Mouse (Mus musculus) intestine, embryonic 16.5 days (tissue): Measurements from ENCODE around the gene Ankrd50. TPM values are rescaled to one million over a fixed set of nuclear protein-coding genes. Genes with fewer than 3 reads are reported as not detected.
A peak's percentile ranks its signal among the peaks of the same experiment; 100 is the strongest.

Experiments used
- ATAC-seq: fragments of 200-750 bp; cut with Nextera tagmentation; 2 replicates; pipeline ENCODE4 v1.8.0; 2017; ENCODE audit warnings: moderate TSS enrichment, moderate library complexity
- H3K27ac ChIP-seq: fragments of 300-500 bp; sonication (generic); 2 replicates; pipeline ENCODE4 v1.5.1; 2014; ENCODE audit warnings: mild to moderate bottlenecking, low read length
- H3K27me3 ChIP-seq: fragments of 300-500 bp; sonication (generic); replicated peaks from 2 replicates; pipeline ENCODE4 v1.6.1; 2014; ENCODE audit warnings: low read length, control low read depth, mixed read lengths; ENCODE audit not compliant: control insufficient read depth, insufficient read depth
- H3K36me3 ChIP-seq: fragments of 300-500 bp; sonication (generic); 2 replicates; pipeline ENCODE4 v1.6.1; 2014; ENCODE audit warnings: low read length, control low read depth; ENCODE audit not compliant: control insufficient read depth, insufficient read depth
- H3K4me1 ChIP-seq: fragments of 300-500 bp; sonication (generic); 2 replicates; pipeline ENCODE4 v1.6.1; 2014; ENCODE audit warnings: low read length, control low read depth, mixed read lengths; ENCODE audit not compliant: control insufficient read depth, insufficient read depth
- H3K4me2 ChIP-seq: fragments of 300-500 bp; sonication (generic); 2 replicates; pipeline ENCODE4 v1.6.1; 2014; ENCODE audit warnings: low read depth, low read length, control low read depth
- H3K4me3 ChIP-seq: fragments of 300-500 bp; sonication (generic); 2 replicates; pipeline ENCODE4 v1.5.1; 2014; ENCODE audit warnings: mild to moderate bottlenecking, low read length
- H3K9ac ChIP-seq: fragments of 300-500 bp; sonication (generic); 2 replicates; pipeline ENCODE4 v1.6.1; 2014; ENCODE audit warnings: low read depth, low read length
- H3K9me3 ChIP-seq: fragments of 300-500 bp; sonication (generic); 2 replicates; pipeline ENCODE4 v1.6.1; 2016; ENCODE audit warnings: low read length, control low read depth; ENCODE audit not compliant: control insufficient read depth
- WGBS: fragments of 180-500 bp; shearing (Covaris S2); extraction: QIAGEN DNeasy Blood & Tissue Kit; methylation state at CpG from one replicate; pipeline ENCODE4 v1.1.7; 2014; 5-methylcytosine and 5-hydroxymethylcytosine counted together
- polyA plus RNA-seq: library from polyadenylated mRNA; unstranded; fragments of >200 nt; fragmentation: Nextera tagmentation; extraction: Ambion mirVana; gene quantifications from 2 replicates; pipeline ENCODE4 v1.2.1, GENCODE M21; 2015

Ankrd50 gene
- polyA plus RNA-seq, 1 experiment from 2014 or later, result 7.9 TPM

DNA sequence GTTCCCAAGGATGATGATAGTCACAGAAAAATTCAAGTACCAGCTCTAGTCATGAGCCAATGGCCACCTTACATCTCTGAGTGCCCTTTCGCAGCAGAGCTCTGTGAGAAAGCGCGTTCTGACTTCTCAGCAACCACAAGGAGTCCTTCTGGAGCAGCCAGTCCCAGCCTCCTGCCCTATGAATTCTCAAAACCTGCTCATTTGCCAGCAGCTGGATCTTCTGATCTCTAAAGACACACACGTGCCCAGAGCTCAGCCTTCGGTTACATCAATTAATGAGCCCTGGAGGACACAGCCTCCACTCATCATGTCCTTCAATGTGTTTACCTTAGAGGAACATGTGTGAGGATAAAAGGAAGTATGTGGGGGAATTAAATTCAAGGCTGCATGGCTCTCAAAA is 53.2 kb downstream of the Ankrd50 start:
- 66% methylated on average over 5 of the region's 5 CpGs for WGBS
- ATAC-seq, result no peak
- H3K36me3 ChIP-seq, result no peaks in the 10 kb centered on the region

DNA sequence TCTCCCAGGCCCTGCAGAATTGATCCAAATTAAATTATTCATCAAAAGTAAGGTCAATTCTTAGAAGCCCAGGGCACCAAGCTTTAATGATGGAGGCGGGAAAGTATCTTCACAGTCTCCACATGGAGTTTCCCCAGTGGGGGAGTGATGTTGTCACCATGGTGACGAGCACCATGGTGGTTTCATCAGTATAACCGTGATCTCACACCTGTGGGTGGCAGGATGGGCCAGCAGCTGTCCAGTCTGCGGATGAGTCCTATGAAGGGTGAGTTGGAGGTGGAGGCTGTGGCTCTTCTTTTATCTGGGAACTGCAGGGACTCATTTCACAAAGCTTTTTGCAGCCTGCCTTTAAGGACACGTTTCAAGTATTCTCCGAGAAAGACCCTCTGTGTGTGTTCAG is 53.6 kb downstream of the Ankrd50 start:
- Histone ChIP-seq H3K27me3 (no peaks in the 10 kb centered on the region), H3K36me3 (no peaks in the 10 kb centered on the region), H3K4me2 (no peak overlapping the region), H3K9ac (no peak overlapping the region), H3K27ac (no peak overlapping the region), H3K9me3 (no peaks in the 10 kb centered on the region), H3K4me1 (0 out of 2 replicates have a peak, but pooled peaks cover 4% of the 10 kb centered on the region), H3K4me3 (no peak overlapping the region)
- 82% methylated on average over 6 of the region's 6 CpGs for WGBS
- ATAC-seq, result no peak

More for the DNA sequence above, 53.2 kb downstream of the Ankrd50 start:
- Histone ChIP-seq H3K4me2 (no peak overlapping the region), H3K27ac (no peak overlapping the region), H3K9ac (no peak overlapping the region), H3K9me3 (no peaks in the 10 kb centered on the region), H3K4me1 (0 out of 2 replicates have a peak, but pooled peaks cover 4% of the 10 kb centered on the region), H3K4me3 (no peak overlapping the region), H3K27me3 (no peaks in the 10 kb centered on the region)

DNA sequence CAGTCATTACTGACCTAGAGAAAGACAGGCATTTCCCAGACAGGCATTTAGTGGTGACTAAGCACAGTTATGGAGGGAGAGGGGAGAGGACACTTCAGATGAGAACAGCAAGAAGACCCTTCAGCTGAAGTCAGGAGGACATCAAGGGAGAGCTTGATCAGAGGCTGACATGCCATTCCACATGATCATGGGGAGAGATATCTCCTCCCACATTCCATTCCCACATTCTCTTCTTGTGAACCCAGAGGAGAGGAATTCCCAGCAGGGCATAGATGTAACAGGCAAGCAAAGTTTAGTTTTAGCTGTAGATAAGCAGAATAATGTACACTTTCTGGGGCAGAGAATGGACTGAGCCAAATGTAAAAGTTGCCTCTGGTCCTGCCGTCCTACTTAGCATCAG is 57.4 kb downstream of the Ankrd50 start:
- Histone ChIP-seq H3K4me1 (no peaks in the 10 kb centered on the region), H3K9ac (no peak overlapping the region), H3K27ac (no peak overlapping the region), H3K27me3 (no peaks in the 10 kb centered on the region), H3K36me3 (no peaks in the 10 kb centered on the region), H3K9me3 (no peaks in the 10 kb centered on the region), H3K4me3 (no peak overlapping the region), H3K4me2 (no peak overlapping the region)
- WGBS, result 58% methylated on average over 1 of the region's 1 CpGs
- no peak for ATAC-seq

DNA sequence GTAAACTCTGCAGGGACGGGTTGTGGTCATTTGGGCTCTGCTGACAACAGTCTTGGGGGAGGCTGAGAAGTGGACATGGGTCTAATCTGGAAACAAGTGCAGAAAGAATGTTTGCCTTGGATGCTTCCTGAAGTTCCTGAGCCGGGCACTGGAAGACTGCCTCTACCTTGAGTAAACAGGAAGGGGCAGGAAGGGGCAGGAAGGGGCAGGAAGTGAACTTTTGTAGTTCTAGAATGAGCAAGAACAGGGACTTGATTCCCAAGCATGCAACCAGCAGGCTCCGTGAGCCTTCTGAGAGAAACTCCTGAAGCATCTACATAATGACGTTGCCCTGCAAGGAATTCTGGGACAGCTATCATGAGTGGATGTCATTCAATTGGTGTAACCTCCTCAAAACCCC is 60.7 kb downstream of the Ankrd50 start:
- no peak overlapping the region for H3K27ac ChIP-seq
- H3K4me2 ChIP-seq, result no peak overlapping the region
- H3K4me3 ChIP-seq, result no peak overlapping the region
- WGBS, result 61% methylated on average over 4 of the region's 4 CpGs
- H3K27me3 ChIP-seq, result no peaks in the 10 kb centered on the region
- no peaks in the 10 kb centered on the region for H3K9me3 ChIP-seq
- no peaks in the 10 kb centered on the region for H3K4me1 ChIP-seq
- ATAC-seq, result no peak
- H3K36me3 ChIP-seq, result no peaks in the 10 kb centered on the region
- H3K9ac ChIP-seq, result no peak overlapping the region

DNA sequence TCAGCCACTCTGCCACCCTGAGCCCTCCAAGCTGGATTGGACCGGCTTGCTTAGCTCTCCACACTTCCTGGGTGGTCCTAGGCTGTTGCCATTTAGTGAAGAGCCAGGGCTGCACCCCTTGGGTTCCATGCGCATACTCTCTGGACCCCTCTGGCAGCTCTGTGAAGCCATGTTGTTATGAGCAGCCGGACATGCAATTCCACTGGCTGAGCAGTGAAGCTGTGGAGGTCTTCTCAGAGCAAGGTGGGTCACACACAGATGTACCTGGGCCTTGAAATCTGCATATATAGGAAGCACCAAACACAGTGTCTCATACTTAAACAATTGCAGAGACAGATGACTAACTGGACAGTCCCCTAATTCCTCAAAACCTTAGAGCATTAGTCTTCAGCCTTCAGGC is 64.7 kb downstream of the Ankrd50 start:
- Histone ChIP-seq H3K9ac (no peak overlapping the region), H3K9me3 (no peaks in the 10 kb centered on the region), H3K4me3 (no peak overlapping the region), H3K36me3 (no peaks in the 10 kb centered on the region), H3K27me3 (no peaks in the 10 kb centered on the region), H3K4me2 (no peak overlapping the region), H3K27ac (no peak overlapping the region), H3K4me1 (no peaks in the 10 kb centered on the region)
- WGBS, result 89% methylated on average over 3 of the region's 3 CpGs
- no peak for ATAC-seq

DNA sequence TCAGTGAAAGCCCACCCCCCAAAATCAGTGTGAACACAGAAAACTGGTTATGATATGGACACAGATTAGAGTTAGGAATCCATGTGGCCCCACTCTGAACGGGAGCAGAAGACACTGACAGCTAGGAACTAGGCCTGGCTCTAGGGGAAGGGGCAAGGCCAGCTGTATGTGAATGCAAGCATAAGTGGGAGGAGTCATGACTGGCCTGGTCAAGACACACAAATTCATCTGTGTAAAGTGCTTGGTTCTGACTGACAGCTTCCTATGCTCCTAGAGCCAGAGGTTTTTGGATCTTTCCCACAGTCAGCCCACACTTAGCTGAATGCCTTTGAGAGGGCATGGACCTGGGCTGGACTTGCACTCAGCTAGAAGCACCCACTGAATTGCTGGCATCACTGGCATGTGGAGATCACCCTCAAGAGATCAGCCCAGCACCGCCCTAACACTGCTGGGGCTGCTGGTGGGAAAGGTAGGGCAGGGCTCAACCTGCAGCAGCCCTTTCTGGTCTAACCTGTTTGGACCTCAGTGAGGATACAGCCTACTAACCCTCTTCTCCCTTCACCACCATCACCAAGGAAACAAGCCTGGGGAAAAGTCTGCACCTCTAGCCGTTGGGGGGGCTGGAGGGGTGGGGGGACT is 69.2 kb downstream of the Ankrd50 start:
- Histone ChIP-seq H3K27ac (no peak overlapping the region), H3K4me2 (no peak overlapping the region)
- ATAC-seq, result peak; percentile 56

More for the DNA sequence above, 69.2 kb downstream of the Ankrd50 start:
- no peaks in the 10 kb centered on the region for H3K27me3 ChIP-seq
- H3K4me3 ChIP-seq, result no peak overlapping the region
- H3K9me3 ChIP-seq, result no peaks in the 10 kb centered on the region
- H3K4me1 ChIP-seq, result no peaks in the 10 kb centered on the region
- 49% methylated on average over 3 of the region's 3 CpGs for WGBS
- no peaks in the 10 kb centered on the region for H3K36me3 ChIP-seq
- H3K9ac ChIP-seq, result no peak overlapping the region
